Mouse (Mus musculus): Measurements from ENCODE around the gene Rnase1.
"Not testable (repeated sequence)": the region's sequence is repeated elsewhere in the genome, so short reads cannot be mapped to it uniquely, and the experiment has no call there.

Rnase1 gene

DNA sequence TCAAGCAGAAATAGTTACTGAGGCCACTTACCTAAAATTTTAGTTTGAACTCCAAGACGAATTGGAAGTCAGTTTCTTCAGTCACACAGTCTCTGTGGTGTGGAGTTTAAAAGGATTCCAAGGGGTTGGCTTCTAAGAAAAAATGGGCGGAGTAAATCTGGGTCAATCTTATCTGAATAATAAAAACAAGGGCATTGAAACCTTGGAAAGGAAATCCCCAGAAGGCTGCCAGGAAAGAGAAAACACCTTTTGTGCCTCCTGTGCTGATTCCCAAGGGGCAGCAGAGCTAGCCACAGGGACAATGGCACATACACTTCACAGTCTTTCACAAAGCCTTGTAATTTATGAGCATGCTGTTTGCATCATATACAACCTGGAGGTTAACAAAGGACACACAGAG lies at the start of gene Rnase1:
TSS of gene Rnase1 (minus strand) at position 101 of the 400 bp plus-strand sequence.
- DNase-seq (ENCODE audit: low spot score): no peak

GRCm38 (mm10) chr14:51195681-51196080 lies 49.1 kb upstream of the Rnase1 start:
- no peak for DNase-seq (ENCODE audit: low spot score)

DNA sequence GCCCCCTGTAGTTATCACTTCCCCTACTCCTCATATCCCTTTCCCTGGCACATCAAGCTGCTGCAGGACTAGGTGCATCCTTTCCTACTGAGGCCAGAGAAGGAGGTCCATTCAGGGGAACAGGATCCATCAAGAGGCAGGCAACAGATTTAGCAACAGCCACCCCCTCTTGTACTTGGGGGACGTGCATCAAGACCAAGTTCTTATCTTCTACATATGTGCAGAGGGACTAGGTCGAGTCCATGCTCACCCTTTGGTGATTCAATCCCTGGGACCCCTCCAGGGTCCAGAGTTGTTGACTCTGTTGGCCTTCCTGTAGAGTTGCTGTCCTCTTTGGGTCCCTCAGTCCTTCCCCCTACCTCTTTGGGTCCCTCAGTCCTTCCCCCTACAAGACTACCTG lies 34.5 kb upstream of the Rnase1 start:
- not testable (repeated sequence) for DNase-seq (ENCODE audit: low spot score)

DNA sequence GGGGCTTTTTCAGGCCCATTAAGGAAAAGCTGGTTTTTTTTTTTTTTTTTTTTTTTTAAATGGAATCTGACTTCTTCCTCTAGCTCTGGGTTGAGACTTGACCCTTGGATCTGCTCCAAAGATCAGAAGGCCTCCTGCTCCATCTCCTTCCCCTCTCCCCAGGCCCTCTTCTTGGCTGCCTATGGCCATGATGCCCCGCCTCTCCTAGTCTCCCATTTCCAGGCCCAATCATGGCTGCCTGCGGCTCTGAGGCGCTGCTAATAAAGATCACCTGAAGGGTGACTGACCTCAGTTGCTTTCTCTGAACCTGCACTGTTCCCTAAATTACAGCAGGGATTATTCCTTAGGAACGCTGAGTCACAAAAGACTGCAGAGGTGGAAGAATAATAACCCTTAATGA lies 27.3 kb upstream of the Rnase1 start:
- DNase-seq (ENCODE audit: low spot score): no peak

- DNase-seq (ENCODE audit: low spot score): not testable (repeated sequence)
These were observed 26.4 kb upstream of the Rnase1 start for GRCm38 (mm10) chr14:51172947-51173346.

- peak; percentile 44 for DNase-seq (ENCODE audit: low spot score)
These were observed 25.7 kb upstream of the Rnase1 start for GRCm38 (mm10) chr14:51172095-51172865.

DNA sequence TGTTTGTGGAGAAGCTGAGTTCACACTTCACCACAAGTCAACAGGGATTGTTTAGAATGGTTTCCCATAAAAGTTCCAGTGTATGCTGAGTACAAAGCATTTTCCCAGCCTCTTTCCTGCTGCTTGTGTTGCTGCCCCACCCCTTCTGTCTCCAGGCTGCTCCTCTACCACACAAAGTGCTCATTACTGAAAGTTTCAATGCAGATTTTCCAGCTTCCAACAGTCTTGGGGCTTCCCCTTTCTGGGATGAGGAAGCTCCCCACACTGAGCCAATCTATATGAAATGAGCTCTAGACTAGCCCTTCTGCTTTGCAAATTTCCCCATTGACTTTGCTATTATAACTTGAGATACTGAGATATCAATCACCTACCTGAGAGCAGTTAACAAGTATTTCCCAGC lies 19.5 kb upstream of the Rnase1 start:
- DNase-seq (ENCODE audit: low spot score): no peak

DNA sequence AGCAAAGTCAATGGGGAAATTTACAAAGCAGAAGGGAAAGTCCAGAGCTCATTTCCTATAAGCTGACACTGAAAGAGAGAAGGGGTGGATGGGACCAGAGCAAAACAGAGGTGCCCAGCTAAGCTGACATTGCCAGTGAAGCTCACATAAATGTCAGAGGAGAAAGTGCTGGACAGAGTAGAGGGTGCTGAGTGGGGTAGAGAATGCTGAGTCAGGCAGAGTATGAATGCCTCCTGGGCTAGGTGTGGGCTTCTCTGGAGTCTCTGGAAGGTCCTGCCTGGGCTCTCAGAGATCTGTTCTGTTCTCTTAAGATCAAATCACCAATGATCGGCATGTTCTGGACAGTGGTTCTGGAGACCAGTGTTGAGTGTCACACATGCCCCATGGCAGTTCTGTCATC lies 18.9 kb upstream of the Rnase1 start:
- DNase-seq (ENCODE audit: low spot score): no peak

DNA sequence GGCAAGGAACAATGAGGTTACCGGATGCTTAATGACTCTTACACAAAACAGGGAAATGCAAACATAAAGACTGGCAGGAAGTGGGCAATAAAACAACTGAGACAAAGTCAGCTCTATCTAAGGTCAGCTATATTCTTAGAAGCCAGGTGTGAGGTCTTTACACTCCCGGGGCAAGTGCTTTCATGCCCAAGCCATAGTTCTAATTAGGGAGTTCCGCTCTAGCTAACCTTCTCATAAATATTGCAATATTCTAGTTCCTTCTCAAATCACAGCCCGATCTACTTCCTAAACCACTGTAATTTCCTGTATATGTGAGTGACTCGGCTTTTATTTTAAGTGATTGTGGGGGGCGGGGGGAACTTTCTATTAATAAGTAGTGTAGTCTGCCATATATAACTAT lies 16.7 kb upstream of the Rnase1 start:
- DNase-seq (ENCODE audit: low spot score): not testable (repeated sequence)

GRCm38 (mm10) chr14:51161976-51162375 lies 15.4 kb upstream of the Rnase1 start, which contains the start of gene Rnase2b:
Gene Rnase2b, plus strand, starts transcription at chr14:51162260.
- DNase-seq (ENCODE audit: low spot score): not testable (repeated sequence)

DNA sequence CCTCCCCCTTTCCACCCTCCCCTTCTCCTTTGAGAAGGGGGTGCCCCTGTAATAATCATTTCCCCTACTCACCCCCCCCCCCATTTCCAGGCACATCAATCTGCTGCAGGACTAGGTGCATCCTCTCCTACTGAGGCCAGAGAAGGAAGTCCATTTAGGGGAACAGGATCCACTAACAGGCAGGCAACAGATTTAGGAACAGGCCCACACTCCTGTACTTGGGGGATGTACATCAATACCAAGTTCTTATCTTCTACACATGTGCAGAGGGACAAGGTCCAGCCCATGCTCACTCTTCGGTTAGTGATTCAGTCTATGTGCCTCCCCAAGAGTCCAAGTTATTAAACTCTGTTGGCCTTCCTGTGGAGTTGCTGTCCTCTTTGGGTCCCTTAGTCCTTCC lies 10.5 kb upstream of the Rnase1 start:
- DNase-seq (ENCODE audit: low spot score): no peak

GRCm38 (mm10) chr14:51156736-51157068 lies 10.1 kb upstream of the Rnase1 start:
- no peak for DNase-seq (ENCODE audit: low spot score)

DNA sequence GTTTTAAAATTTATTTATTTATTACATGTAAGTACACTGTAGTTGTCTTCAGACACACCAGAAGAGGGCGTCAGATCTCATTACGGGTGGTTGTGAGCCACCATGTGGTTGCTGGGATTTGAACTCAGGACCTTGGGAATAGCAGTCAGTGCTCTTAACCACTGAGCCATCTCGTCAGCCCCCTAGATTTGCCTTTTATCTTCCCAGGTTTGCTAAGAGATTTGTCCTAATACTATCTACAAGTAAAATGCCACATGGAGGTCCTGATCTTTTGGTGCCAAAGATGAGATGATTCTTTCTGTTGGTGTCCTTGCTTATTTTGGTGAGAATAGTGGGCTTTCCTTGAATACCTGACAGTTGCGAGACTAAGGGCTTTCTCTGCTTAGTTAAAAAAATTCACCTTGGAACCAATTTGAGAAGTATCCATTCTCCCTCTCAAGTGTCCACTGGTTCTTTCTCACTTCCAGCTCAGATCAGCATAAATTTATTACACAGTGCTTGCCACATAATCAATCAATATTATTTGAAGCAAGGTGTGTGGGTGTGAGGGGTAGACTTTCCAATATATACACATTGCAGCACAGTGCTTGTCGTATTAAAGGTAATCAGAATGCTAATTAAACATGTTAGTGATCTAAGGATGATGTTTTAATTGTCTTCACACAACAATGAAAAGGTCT lies 9.6 kb upstream of the Rnase1 start:
- no peak for DNase-seq (ENCODE audit: low spot score)

DNA sequence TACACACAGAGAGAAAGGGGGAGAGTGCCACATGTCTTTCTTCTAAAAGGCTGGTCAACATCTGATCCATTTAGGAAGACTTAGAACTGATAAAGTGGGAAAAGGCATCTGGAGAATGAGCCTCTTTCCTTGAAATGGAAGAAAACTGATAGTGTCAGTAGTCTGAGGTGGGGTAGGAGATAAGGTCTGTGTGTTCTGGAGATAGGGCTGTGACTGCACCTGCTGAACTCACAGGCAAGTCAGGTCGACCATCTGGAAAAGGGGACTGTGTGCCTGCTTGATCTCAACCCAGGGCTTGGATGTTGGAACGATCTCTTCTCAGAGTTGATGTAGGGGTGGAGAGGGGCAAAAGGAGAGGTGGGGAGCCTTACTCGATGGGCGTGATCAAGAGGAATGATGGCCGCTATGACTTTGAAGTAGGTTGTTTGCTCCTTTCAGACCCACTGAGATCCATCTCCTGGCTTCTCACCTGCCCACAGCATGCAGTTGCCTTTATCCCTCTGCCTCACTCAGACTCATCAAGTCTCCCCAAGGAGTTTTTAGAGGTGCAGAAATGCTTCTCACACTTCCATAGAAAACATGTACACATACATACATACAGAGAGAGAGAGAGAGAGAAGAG lies 5.8 kb upstream of the Rnase1 start:
- no peak for DNase-seq (ENCODE audit: low spot score)

- no peak for DNase-seq (ENCODE audit: low spot score)
These were observed 3.7 kb upstream of the Rnase1 start for GRCm38 (mm10) chr14:51150206-51150831.

DNA sequence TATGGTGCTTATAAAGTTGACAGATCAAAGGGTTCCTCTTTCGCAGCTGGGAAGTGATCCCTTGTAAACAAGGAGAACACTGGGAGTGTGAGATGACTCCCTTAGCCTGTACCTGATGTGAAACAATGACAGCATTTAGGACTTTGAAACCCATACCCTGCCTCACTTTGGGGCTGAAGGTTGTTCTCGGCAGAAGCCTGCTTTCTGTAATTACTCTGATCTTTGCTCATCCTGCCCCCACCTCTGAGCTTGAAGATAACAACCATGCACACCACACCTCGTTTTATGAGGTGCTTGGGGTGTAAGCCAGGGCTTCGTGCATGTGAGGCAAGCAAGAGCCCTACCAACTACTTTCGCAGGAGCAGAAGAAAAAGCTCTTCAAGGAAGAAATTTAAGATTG lies 2.6 kb upstream of the Rnase1 start:
- no peak for DNase-seq (ENCODE audit: low spot score)

DNA sequence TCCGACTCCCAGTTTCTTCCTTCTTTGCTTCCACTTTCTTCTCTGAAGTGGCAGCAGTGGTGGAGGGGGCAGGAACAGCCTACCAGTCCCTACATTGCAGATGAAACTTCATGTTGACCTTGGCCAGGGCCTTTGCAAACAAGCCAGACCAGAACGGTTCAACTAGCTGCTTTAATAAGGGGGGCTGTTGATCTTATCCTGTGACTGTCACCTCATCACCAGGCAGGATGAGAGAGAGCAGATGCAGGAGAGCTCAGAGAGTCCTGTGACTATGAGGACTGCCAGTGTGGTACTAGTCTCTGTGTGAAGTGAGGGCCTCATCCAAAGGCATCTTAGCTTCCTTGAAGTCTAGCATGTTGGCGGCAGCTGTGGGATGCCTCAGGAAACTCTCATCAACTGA lies 1.4 kb upstream of the Rnase1 start:
- DNase-seq (ENCODE audit: low spot score): no peak

- DNase-seq (ENCODE audit: low spot score): no peak
These were observed 1.1 kb downstream of the Rnase1 start for GRCm38 (mm10) chr14:51145521-51145920.

- no peak for DNase-seq (ENCODE audit: low spot score)
These were observed 2.1 kb downstream of the Rnase1 start for GRCm38 (mm10) chr14:51144451-51144850.

GRCm38 (mm10) chr14:51143937-51144336 lies 2.6 kb downstream of the Rnase1 start:
- no peak for DNase-seq (ENCODE audit: low spot score)

GRCm38 (mm10) chr14:51143287-51143686 lies 3.3 kb downstream of the Rnase1 start:
- no peak for DNase-seq (ENCODE audit: low spot score)

- DNase-seq (ENCODE audit: low spot score): no peak
These were observed 4.0 kb downstream of the Rnase1 start for GRCm38 (mm10) chr14:51142568-51142967.

- no peak for DNase-seq (ENCODE audit: low spot score)
These were observed 4.5 kb downstream of the Rnase1 start for GRCm38 (mm10) chr14:51142119-51142518.

Data from spleen, adult 12 weeks (tissue).